Mouse (Mus musculus): ENCODE measurements around the gene Nedd4.
A peak's percentile ranks its signal among the peaks of the same experiment; 100 is the strongest.
"Not testable (repeated sequence)": the region's sequence is repeated elsewhere in the genome, so short reads cannot be mapped to it uniquely, and the experiment has no call there.

The Nedd4 gene

DNA sequence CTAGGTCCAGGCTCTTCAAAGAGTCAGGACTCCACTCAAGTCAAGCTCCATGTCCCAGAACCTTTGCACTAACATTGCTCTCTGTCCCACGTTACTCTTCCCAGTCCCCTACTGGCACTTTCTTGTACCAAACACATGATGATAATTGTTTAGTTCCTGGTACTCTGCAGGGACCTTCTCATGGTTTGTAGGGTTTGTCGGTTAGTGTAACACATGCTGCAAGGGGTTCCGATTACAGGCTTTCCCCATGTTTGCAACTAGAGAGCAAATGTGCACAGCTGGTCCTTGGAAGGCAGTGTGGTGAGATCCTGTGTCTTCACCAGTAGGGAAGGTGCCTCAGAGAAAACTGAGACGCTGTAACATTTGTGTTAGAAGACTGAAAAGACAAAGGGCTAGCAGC lies 8.6 kb upstream of the Nedd4 start:
- no peak for DNase-seq

DNA sequence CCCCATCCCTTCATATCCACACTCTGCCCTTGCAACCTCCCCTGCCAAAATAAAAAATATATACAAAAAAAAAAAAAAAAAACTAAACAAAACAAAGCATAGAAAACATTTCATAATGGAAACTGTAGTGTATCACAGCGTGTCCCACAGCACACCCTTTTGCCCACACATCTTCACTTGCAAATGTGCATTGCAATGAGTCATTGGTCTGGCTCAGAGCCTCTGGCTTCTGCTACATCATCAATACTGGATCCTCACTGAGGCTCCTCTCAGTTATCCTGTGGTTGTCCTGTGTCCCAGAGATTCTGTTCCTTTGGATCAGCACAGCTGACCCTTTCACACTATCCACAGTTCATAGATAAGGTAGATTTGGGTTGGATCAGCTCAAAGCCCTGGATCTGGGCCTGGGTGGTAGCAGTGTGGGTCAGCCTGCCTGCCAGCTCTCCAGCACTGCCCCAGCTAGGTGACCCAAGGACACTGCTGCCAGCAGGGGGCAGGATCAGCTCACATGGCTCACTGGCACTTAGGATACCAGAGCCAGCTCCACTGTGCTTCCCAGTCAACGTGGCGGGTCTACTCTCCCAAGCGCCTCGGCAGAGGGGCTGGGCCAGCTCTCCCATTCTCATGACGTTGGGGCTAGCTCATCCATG lies 7.4 kb upstream of the Nedd4 start:
- DNase-seq = peak; percentile 25 to 60

DNA sequence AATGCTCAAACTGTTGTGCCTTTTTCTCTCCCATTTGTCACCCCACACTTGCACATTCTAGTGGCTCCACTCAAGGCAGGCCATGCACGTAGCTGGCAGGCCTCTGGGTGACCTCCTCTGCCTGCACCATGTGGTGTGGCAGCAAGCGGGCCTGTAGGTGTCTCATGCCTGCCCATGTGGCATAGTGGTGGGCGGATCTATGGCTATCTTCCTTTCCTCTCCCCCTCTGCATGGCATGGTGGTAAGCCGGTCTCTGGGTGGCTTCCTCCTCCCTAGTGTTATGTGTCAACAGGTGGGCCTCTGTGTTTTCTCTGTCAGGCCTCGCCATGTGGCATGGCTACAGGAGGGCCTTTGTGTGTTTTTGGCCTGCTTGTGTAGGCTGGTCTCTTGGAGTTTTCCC lies 6.5 kb upstream of the Nedd4 start:
- no peak for DNase-seq

DNA sequence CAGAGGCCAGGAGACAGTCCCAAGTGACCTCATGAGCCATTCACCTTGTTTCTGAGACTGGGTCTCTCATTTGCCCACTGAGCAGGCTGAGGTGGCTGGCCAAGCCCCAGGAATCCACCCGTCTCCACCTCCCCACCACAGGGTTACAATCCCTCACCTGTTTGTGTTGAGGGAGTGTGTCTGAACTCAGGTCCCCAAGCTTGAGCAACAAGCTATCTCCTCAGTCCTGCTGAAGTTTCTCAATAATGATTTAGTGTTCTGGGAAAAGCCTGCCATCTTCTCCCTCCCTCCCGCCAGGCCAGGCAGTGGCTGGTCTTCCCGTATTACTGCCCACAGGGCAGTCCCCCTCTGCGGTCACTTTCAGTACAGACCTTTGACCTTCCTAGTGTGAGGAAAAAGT lies 5.7 kb upstream of the Nedd4 start:
- no peak for DNase-seq

DNA sequence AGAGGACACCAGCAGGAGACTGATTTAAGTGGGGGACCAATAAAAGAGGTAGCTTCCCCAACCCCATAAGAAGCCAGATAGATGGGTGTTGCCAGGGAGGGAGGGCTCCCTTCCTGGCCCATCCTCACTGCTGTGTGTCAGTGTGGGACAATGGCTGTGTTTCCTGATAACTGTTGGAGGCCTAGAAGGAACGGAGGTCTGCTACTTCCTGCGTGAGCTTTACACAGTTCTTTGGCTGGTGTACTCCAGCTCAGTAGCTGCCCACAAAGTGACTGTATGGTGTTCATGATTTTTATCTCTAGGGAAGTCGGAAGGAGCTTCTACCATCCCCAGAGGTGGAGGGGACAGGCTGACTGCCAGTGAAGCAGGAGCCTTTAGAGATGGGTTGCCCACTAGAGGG lies 5.2 kb upstream of the Nedd4 start:
- DNase-seq = no peak

DNA sequence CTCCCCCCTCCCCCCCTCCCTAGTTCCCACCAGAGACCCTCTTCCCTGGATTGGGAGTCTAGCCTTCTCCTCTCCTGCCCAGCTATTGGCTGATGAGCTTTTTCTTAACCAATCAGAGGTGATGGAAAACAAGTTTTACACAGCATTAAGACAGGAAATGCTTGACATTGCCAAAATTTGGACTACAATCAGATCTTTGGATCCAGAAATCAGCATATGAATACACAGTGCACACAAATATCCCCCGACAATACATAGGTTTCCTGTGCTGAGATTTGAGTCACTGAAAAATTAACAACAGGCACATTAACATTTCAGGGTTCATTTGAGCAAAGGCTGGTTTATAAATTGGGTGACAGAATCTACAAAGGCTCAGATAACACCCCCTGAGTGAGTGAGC lies 4.5 kb upstream of the Nedd4 start:
- no peak for DNase-seq

DNA sequence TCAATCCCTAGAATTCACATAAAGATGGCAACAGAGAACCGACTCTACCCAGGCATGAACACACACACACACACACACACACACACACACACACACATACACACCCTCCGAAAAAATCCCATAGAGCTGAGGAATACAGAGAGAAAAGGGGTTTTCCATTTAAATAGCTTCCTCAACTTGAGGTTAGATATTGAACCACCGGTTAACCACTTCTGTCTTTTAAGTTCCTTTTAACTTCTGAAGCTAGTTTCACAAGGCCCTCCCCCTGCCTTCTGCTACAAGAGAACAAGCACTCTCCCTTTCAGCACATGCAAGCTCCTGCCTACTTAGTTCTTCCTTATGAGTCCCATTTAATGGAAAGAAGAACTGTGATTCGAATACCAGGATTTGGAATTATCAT lies 2.0 kb upstream of the Nedd4 start:
- DNase-seq = no peak

DNA sequence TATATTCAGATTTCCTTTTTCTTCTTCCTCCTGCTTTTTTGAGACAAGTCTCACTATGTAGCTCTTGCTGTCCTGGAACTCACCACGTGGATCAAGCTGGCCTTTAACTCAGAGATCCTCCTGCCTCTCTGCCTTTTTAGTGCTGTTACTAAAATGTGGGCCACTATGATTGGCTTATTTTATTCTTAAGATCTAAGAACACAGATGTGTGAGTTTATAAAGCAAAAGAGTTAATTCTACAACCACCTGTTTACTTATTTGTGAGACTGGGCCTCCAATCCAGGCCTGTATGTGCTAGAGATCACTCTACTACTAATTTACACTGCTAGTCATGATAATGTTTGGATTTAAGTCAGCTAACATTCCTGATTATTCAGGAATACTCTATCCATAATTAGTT lies 1.2 kb upstream of the Nedd4 start:
- no peak for DNase-seq

DNA sequence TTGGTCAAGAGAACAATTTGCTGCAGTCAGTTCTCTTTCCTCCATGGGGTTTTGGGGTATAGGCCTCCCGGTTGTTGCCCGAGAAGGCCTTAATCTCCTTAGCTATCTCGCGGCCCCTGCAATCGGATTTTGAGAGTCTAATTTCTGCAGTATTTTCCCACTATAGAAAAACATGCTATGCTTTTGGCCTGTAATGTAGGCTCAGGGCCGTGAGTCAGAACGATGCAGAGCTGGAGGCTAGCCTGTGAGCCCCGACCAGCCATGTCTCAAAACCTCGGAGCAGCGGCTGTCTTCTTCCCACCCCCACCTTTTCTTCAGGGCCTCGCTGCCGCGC lies 618 bp upstream of the Nedd4 start:
- no peak for DNase-seq

DNA sequence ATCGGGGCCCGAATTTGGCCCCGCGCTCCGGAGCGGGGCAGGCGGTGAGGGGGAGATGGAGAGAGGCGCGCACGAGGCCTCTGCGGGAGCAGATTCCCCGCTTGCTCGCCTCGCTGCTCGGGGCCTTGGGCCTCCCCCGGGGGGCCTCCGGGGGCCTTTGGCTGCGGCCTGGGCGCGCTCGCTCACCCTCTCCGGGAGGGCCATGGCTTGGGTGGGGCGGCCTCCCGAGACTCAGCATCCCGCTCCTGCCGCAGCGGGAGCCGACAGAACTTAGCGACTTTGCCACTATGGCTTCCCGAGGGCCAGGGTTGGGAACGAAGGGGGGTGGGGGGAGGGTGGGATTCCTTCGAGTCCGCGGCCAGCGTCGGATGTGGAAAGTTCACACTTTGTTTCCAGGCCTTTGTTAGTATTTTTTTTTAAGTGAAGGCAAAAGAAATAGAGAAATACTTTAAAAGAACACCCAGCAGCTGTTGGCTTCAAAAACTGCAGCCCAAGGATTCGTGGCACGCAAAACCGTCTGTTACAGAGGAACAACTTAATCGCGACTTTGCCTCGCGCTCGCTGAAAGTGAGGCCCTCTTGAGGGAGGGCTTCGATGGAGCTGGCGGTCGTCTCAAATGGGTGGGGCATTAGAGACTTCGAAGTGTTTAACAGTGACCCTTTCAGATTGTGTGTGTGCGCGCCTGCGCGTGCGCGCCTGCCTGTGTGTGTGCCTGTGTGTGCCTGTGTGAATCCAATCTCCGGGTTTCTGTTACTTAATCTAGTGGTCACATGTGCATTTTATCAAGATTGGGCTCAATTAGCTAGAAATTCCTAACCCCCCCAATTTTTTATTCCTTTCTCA lies 766 bp downstream of the Nedd4 start:
- peak; percentile 75 to 82 for DNase-seq

DNA sequence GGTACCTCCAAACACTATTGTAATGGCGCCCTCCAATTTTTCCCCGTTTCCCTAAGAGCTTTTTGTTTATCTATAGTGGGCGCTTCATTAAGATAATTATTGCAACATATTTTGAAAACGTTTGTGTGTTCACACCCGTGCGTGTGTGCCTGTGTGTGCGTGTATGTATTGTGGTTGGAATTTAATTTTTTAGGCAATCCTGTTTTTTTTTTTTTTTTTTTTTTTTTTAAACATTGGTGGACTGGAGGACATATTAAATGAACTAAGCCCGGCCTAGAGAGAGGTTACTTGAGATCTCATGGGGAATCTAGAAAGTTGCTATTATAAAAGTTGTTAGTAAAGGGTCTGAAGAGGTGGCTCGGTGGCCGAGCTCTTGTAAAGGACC lies 1.4 kb downstream of the Nedd4 start:
- DNase-seq = no peak

DNA sequence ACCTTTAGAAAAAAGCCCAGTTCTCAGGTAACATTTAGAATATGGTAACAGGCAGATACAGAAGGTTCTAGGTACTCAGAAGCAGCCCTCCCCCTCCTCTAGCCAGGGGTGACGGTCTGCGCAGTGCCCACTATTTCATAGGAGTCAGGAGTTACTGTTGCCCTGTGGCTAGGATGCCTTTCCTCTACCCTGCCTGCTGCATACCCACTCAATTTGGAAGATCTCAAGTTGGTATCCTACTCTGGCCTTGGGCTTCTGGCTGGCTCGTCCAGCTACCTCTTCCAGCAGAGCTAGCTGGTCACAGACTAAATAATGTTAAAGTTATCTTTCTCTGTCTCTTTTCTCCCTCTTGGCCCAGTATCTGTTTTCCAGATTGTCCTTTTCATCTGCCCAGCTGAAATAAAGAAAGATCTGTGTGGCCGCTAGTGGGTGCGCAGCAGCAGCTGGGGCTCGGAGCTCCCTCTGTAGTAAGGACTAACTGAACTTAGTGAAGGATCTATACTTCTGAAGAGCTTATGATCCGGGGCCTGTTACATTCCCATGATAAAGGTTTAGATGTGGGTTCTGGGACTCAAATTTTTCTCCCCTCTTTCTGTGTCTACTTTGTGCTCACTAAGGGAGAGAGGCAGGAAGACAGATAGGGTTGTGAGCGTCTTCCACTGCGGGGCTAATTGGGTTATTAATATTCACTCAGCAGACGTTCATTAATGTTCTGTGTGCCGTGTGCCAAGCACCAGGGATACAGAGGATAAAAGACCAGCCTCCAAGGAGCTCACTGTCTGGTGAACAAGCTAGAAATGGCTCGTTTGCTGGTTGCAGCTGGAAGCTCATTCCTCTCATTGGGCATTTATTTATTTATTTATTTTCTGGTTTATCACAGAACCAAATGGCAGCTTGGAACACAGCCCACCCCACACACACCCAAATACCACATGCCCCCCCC lies 2.5 kb downstream of the Nedd4 start:
- no peak for DNase-seq

DNA sequence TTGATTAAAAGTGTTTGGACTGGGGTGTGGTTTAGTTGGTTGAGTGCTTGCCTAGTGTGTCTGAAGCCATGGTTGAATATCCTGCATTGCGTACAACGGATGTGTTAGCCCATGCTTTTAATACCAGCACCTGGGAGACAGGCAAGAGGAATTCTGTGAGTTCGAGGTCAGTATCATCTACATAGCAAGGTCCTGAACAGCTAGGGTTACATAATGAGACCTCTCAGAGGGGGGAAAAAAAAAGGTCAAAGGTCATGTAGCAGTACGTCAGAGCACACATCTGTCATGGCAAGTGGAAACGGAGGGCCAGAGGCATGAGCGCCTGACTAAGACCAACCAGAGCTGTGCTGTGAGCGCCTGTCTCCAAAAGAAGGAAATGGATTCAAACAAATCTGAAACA lies 3.4 kb downstream of the Nedd4 start:
- DNase-seq = no peak

DNA sequence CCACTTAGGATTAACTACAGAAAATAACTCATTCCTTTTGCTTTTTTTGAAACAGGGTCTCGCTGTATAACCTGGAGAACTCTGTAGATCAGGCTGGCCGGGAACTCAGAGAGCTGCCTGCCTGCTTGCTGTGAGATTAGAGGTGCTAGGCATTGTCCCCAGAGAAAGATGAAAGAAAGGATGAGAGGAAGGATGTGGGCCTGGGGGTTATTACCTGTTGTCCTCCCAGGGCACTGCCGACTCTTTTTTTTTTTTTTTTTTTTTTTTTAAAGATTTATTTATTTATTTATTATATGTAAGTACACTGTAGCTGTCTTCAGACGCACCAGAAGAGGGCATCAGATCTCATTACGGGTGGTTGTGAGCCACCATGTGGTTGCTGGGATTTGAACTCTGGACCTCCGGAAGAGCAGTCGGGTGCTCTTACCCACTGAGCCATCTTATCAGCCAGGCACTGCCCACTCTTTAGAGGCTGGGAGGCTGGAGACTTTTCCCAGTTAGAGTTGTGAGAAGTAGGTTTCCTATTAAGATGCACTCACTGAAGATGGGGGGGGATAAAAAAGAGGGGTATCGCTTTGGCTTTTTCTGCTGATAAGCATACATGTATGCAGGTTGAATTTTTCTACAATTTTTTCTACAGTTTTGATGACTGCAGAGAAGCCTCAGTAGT lies 4.3 kb downstream of the Nedd4 start:
- DNase-seq = not testable (repeated sequence)

DNA sequence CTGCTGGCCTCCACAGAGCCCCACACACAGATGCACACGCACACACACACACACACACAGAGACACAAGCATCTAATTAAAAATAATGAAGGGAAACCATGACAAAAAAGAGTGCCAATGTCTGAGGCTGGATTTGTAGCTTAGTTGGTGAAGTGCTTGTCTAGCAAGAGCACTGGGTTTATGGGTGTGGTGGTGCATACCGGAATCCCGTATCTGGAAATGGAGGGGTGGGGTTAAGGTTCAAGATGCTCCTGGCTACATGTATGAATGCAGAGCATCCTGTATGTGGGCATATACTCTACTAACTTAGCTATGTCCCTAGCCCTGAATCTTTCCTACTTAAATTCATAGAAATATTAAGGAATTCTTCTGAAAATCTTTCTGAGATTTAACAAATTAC lies 5.0 kb downstream of the Nedd4 start:
- DNase-seq = no peak

DNA sequence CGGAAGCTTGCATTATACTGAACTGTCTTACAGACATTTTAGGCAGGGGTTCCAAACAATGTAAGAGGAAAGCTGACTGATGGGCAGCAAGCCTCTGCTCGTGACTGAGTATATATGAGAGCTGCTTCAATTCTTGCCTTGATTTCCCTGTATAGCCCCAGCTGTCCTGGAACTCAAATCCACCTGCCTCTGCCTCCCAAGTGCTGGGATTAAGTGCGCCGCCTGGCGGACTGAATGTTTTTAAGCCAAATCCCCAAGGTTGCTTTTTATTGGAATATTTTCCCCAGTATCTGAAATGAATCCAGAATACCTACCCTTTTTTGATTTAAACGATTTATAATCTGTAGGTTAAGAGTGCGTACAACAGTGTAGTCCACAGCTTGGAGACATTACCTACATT lies 7.2 kb downstream of the Nedd4 start:
- peak in 1 of 2 experiments; percentile 38 for DNase-seq

DNA sequence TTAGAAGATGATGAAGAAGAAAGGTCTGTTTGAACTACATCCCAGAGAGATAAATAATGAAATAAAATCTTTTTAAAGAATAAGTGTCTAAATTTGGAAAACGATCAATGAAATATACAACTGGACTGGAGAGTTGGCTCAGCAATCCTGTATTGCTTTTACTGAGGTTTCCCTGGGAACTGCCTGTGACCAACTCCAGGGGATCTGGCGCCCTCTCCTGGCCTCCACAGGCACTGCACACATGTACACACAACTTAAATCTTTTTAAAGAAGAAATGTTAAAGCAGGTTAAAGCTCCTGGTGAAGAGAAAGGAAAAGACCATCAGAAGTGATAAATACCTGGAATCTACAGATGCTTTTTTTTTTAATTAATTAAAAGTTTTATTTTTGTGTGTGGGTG lies 10.2 kb downstream of the Nedd4 start:
- peak; percentile 87 to 91 for DNase-seq

DNA sequence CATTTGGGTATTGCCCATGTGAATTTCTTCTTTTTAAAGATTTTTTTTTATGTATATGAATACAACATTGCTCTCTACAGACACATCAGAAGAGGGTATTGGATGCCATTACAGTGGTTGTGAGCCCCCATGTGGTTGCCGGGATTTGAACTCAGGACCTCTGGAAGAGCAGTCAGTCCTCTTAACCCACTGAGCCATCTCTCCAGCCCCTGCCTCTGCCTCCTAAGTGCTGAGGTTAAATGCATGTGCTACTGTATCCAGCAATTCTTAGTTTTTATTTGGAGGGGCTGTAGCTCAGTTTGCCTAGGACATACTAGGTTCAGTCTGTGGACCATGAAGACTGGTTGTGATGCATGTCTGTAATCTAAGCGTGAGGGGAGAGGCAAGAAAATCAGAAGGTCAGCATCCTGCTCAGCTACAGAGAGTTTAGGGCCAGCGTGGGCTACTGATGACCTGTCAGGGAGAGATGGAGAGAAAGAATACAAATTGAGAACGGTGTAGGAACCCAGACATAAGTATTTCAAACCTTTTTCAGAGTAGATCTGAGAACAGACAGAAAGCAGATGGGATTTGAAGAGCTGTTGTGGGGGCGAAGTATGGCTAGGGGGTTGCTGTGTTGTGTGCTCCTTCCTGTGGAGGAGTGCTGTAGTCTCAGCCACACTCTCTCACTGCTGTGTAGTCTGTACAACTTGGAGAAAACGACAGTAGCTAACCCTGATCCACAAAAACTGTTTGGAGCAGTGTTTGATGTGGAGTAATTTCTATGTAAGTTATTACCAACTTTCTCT lies 13.0 kb downstream of the Nedd4 start:
- DNase-seq = no peak

DNA sequence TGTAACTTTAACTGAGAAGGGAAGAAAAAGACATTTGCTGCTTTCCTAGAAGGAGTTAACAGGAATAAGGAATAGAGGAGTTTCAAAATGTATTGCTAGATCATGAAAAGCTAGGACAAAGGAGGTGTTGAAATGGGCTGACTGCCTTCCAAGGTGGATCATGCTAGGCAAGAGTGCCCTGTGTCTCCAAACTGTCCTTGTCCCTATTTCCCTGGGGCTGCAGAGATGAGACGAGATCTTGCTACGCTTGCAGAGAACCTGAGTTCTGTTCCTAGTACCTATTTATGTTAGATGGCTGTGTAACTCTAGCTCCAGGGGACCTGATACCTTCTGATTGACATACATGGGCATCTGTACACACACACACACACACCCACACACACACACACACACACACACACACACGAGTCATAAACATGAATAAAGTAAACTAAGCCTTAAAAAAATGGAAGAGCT lies 13.6 kb downstream of the Nedd4 start:
- no peak for DNase-seq

DNA sequence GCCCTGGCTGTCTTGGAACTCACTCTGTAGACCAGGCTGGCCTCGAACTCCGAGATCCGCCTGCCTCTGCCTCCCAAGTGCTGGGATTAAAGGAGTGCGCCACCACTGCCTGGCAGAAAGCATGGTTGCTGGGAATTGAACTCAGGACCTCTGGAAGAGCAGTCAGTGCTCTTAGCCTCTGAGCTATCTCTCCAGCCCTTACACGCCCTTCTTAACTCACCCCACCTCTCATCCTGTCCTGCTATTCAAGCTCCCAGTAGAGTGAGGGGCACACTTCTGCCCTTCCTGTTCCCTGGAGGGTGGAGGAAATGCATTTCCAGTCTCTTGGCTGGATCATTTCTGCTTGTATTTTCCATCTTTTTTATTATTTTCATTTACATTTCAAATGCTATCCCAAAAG lies 15.5 kb downstream of the Nedd4 start:
- no peak for DNase-seq

DNA sequence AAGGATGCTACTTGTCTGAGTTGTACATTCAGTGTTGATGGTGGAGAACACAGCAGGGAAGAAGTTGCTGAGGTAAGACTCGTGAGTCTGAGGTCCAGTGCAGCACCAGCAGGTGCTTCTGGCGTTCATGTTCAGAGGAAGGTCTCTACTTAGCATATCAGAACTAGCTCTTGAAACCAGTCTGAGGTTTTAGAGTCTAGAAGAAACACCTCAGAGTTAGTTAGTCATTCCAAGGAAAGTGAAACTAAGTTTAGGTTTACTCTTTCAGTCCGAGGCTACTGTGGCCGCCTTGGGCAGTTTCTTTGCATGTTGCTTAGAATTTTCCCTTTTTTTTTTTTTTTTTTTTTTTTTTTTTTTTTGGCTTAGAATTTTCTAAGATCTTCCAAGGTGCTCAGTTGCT lies 16.6 kb downstream of the Nedd4 start:
- no peak for DNase-seq

DNA sequence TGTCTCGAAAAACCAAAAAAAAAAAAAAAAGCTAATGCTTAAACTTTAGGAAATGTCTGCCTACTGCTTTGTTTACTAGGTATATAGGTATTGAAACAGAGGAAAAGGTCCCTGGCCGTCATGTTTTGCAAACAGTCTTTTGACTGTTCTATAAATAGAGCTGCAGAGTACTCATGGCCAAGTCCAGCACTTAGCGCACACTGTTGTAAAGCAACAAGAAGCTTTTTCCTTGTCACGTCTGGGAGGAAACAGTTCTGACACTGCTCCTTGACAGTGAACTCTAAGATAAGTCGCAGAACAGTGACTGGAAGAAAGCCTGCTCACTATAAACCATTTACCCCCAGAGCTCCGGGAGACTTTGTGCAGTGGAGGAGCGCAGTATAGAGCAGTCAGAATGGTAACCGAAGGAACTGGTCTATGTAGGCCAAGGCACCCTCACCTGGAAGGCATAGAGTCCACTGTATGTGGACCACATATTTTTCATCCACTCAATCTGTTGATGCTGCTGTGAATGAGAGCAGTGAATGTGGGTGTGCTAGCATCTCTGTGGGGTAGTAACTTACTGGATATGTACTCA lies 19.6 kb downstream of the Nedd4 start:
- DNase-seq = no peak

Data from cerebellum, postnatal 25 days (tissue).